Mouse (Mus musculus) brain, embryonic 14.5 days (tissue): ENCODE measurements around the gene Ano10.

Experiments
- CTCF ChIP-seq: fragments of 200-500 bp; IDR thresholded peaks from 2 replicates; pipeline ENCODE4 v1.5.1; 2012; ENCODE audit warnings: inconsistent platforms, mild to moderate bottlenecking, moderate library complexity, borderline replicate concordance; ENCODE audit not compliant: insufficient read depth, insufficient read length; ENCODE audit errors: extremely low read depth
- POLR2A ChIP-seq: fragments of 200-500 bp; IDR thresholded peaks from 2 replicates; pipeline ENCODE4 v1.6.1; 2012; ENCODE audit warnings: mild to moderate bottlenecking, inconsistent platforms, borderline replicate concordance; ENCODE audit not compliant: poor library complexity, insufficient read depth, insufficient read length, severe bottlenecking; ENCODE audit errors: extremely low read depth

- no peak for TF ChIP-seq POLR2A
- no peak for TF ChIP-seq CTCF
Observed at GRCm38 (mm10) chr9:122173405-122174233, 120.6 kb downstream of the Ano10 start.
